Mouse (Mus musculus) forebrain, embryonic 12.5 days (tissue): ENCODE results near the gene Rarres2. TPM values are rescaled to one million over a fixed set of nuclear protein-coding genes. Genes with fewer than 3 reads are reported as not detected.

Experiments used
- ATAC-seq: fragments of 200-750 bp; cut with Nextera tagmentation; 2 replicates; pipeline ENCODE4 v1.8.0; 2017; ENCODE audit warnings: moderate TSS enrichment; ENCODE audit not compliant: low FRiP score
- H3K27ac ChIP-seq: fragments of 300-500 bp; sonication (generic); 2 replicates; pipeline ENCODE4 v1.5.1; 2016; ENCODE audit warnings: mild to moderate bottlenecking
- H3K27me3 ChIP-seq: fragments of 300-500 bp; sonication (generic); 2 replicates; pipeline ENCODE4 v1.6.1; 2016; ENCODE audit warnings: mild to moderate bottlenecking
- H3K36me3 ChIP-seq: fragments of 300-500 bp; sonication (generic); replicated peaks from 2 replicates; pipeline ENCODE4 v1.6.1; 2016; ENCODE audit warnings: mild to moderate bottlenecking
- H3K4me1 ChIP-seq: fragments of 300-500 bp; sonication (generic); 2 replicates; pipeline ENCODE4 v1.6.1; 2016
- H3K4me2 ChIP-seq: fragments of 300-500 bp; sonication (generic); 2 replicates; pipeline ENCODE4 v1.6.1; 2016; ENCODE audit warnings: mild to moderate bottlenecking, moderate library complexity
- H3K4me3 ChIP-seq: fragments of 300-500 bp; sonication (generic); replicated peaks from 2 replicates; pipeline ENCODE4 v1.5.1; 2016; ENCODE audit warnings: mild to moderate bottlenecking
- H3K9ac ChIP-seq: fragments of 300-500 bp; sonication (generic); 2 replicates; pipeline ENCODE4 v1.6.1; 2016; ENCODE audit warnings: mild to moderate bottlenecking
- H3K9me3 ChIP-seq: fragments of 300-500 bp; sonication (generic); 2 replicates; pipeline ENCODE4 v1.6.1; 2016
- WGBS: fragments of 180-500 bp; shearing (Covaris S2); methylation state at CpG from one replicate; pipeline ENCODE4 v1.1.7; 2016; 5-methylcytosine and 5-hydroxymethylcytosine counted together
- polyA plus RNA-seq: library from polyadenylated mRNA; unstranded; fragments of >200 nt; fragmentation: Nextera tagmentation; extraction: Ambion mirVana; gene quantifications from 2 replicates; pipeline ENCODE4 v1.2.1, GENCODE M21; 2016

The Rarres2 gene
- polyA plus RNA-seq, 1 experiment from 2014 or later: 0.74 TPM

DNA sequence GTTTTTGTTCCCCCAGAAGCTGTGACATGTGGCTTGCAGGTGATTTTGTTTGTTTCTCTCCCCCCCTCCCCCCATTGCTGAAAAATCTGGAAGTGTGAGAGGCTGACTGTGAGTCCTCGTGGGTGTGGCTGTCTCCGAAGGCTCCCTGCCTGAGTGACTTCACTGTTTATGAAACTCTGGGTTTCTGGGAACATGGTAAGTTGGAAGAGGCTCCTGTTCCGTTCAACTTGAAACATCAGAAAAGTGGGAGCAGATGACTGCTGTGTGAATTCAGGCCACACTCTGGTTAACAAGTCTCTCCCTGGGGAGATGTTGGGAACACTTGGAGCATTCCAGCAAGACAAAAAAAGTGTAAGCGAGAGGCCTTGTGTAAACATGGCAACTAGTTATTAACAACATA, 25.7 kb downstream of the Rarres2 start:
- Histone ChIP-seq H3K4me1 (no peaks in the 10 kb centered on the region), H3K4me3 (no peak overlapping the region), H3K9ac (no peak overlapping the region), H3K27ac (no peak overlapping the region), H3K4me2 (no peak overlapping the region), H3K36me3 (peaks cover 8% of the 10 kb centered on the region), H3K9me3 (no peaks in the 10 kb centered on the region), H3K27me3 (no peaks in the 10 kb centered on the region)
- ATAC-seq: no peak
- WGBS: 76% methylated on average over 4 of the region's 4 CpGs

GRCm38 (mm10) chr6:48546271-48546670, 26.3 kb downstream of the Rarres2 start:
- 74% methylated on average over 1 of the region's 1 CpGs for WGBS
- H3K4me2 ChIP-seq: no peak overlapping the region
- H3K9ac ChIP-seq: no peak overlapping the region
- ATAC-seq: no peak
- no peaks in the 10 kb centered on the region for H3K9me3 ChIP-seq
- no peaks in the 10 kb centered on the region for H3K4me1 ChIP-seq
- H3K4me3 ChIP-seq: no peak overlapping the region
- H3K27me3 ChIP-seq: no peaks in the 10 kb centered on the region
- H3K27ac ChIP-seq: no peak overlapping the region
- H3K36me3 ChIP-seq: peaks cover 9% of the 10 kb centered on the region

GRCm38 (mm10) chr6:48545251-48545650, 27.3 kb downstream of the Rarres2 start:
- H3K27me3 ChIP-seq: no peaks in the 10 kb centered on the region
- H3K9ac ChIP-seq: no peak overlapping the region

DNA sequence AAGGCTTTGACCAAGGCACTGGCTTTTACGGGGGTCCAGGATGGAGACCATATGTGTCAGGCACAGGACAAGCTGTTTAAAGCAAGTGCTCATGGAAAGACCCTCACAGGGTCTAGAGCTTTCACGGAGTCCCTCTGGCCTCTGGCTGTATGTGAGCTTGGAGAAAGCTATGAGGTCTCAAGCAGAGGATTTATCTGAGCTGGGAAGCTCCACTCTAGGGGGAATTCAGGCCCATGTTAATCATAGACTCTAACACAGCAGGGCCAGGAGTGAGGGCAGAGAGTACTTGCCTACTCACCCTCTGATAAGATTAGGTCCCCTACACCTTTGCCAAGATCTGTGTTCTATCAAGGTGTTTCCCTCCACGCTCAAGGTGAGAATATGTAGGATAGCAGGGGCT, 30.0 kb downstream of the Rarres2 start:
- Histone ChIP-seq H3K27me3 (no peaks in the 10 kb centered on the region), H3K36me3 (peaks cover 22% of the 10 kb centered on the region), H3K9ac (no peak overlapping the region), H3K27ac (no peak overlapping the region), H3K4me2 (no peak overlapping the region), H3K4me1 (peaks cover 16% of the 10 kb centered on the region), H3K9me3 (no peaks in the 10 kb centered on the region), H3K4me3 (no peak overlapping the region)
- no peak for ATAC-seq
- 89% methylated on average over 3 of the region's 3 CpGs for WGBS

More at GRCm38 (mm10) chr6:48545251-48545650, 27.3 kb downstream of the Rarres2 start:
- no peak for ATAC-seq
- 84% methylated on average over 5 of the region's 5 CpGs for WGBS
- Histone ChIP-seq H3K36me3 (peaks cover 17% of the 10 kb centered on the region), H3K4me3 (no peak overlapping the region), H3K9me3 (no peaks in the 10 kb centered on the region), H3K4me1 (no peaks in the 10 kb centered on the region), H3K27ac (no peak overlapping the region), H3K4me2 (no peak overlapping the region)

DNA sequence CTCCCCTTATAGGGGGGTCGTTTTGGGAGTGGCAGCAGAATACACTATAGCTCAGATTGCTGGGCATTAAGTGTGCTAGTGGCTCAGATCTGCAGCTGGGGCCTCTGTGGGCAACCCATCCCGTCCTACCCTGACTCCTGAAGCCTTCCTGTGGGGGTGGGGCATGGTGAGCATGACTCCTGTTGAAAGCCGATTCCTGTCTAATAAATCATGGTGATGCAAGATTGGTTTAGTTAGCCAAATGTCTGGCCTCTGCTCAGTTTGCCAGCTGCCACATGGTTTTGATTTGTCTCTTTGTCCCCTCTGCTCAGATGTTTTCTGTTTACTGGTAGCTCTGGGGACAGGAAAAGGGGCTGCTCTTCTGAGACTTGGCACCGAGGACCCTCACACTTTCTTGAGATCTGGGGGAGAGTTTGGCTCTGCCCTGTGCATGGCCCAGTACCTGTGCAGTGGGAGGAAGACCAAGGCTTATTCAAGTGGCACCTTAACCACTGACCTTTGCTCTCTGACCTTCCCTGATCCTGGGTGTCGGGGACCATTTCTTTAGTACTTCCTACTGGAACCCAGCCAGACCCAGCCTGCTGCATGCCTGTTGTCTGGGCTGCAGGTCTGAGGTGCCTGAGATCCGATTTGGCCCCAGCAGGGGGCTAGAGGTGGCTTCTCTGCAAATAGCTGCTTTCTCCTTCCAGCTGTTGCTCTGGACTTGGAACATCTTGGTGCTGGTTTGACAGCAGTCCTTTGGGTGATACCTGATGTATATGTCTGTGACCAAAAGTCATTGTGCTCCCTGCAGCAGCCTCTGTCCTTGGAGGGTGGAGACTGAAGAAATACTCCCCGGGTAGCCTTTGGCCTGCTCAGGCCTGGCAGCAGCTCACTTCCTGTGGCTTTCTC, 30.8 kb downstream of the Rarres2 start:
- Histone ChIP-seq H3K4me2 (no peak overlapping the region), H3K4me3 (no peak overlapping the region), H3K9me3 (no peaks in the 10 kb centered on the region), H3K4me1 (peaks cover 20% of the 10 kb centered on the region), H3K36me3 (peaks cover 22% of the 10 kb centered on the region), H3K27ac (no peak overlapping the region), H3K9ac (no peak overlapping the region), H3K27me3 (no peaks in the 10 kb centered on the region)
- ATAC-seq: no peak
- WGBS: 69% methylated on average over 7 of the region's 7 CpGs

- peaks cover 22% of the 10 kb centered on the region for H3K36me3 ChIP-seq
- peaks cover 23% of the 10 kb centered on the region for H3K4me1 ChIP-seq
- ATAC-seq: no peak
- no peak overlapping the region for H3K4me3 ChIP-seq
- WGBS: 82% methylated on average over 3 of the region's 3 CpGs
- no peaks in the 10 kb centered on the region for H3K9me3 ChIP-seq
- H3K9ac ChIP-seq: no peak overlapping the region
- no peak overlapping the region for H3K4me2 ChIP-seq
- H3K27me3 ChIP-seq: no peaks in the 10 kb centered on the region
- H3K27ac ChIP-seq: no peak overlapping the region
Measured at GRCm38 (mm10) chr6:48540721-48541120, 31.9 kb downstream of the Rarres2 start.

GRCm38 (mm10) chr6:48539860-48540259, 32.7 kb downstream of the Rarres2 start:
- H3K27me3 ChIP-seq: no peaks in the 10 kb centered on the region
- no peaks in the 10 kb centered on the region for H3K9me3 ChIP-seq
- H3K36me3 ChIP-seq: peaks cover 22% of the 10 kb centered on the region
- no peak for ATAC-seq
- WGBS: 76% methylated on average over 5 of the region's 5 CpGs
- no peak overlapping the region for H3K4me3 ChIP-seq
- H3K4me2 ChIP-seq: no peak overlapping the region
- peaks cover 23% of the 10 kb centered on the region for H3K4me1 ChIP-seq
- H3K9ac ChIP-seq: no peak overlapping the region
- no peak overlapping the region for H3K27ac ChIP-seq

- Histone ChIP-seq H3K36me3 (peaks cover 22% of the 10 kb centered on the region), H3K9me3 (no peaks in the 10 kb centered on the region), H3K4me1 (peaks cover 23% of the 10 kb centered on the region), H3K4me2 (peak overlapping the region; percentile 88), H3K27me3 (no peaks in the 10 kb centered on the region), H3K9ac (0 out of 2 replicates have a peak overlapping the region, but pooled peaks have one; percentile 82), H3K27ac (no peak overlapping the region), H3K4me3 (no peak overlapping the region; the same call in 1 of the 2 replicates)
- ATAC-seq: no peak
- 68% methylated on average over 5 of the region's 5 CpGs for WGBS
Measured at GRCm38 (mm10) chr6:48538841-48539737, 33.5 kb downstream of the Rarres2 start.

- H3K4me3 ChIP-seq: peak within 1 kb of the TSS; percentile 58
- no peaks in the 10 kb centered on the region for H3K9me3 ChIP-seq
- no peaks in the 10 kb centered on the region for H3K27me3 ChIP-seq
- whole genome bisulfite sequencing: 3% methylated on average over 38 of the region's 38 CpGs
- H3K4me1 ChIP-seq: peaks cover 23% of the 10 kb centered on the region
- H3K36me3 ChIP-seq: peaks cover 17% of the 10 kb centered on the region
- peak; percentile 95 for ATAC-seq
- peak within 1 kb of the TSS; percentile 82 for H3K9ac ChIP-seq
- peak within 1 kb of the TSS; percentile 88 for H3K4me2 ChIP-seq
- H3K27ac ChIP-seq: peak within 1 kb of the TSS; percentile 70
Measured at GRCm38 (mm10) chr6:48537105-48537954, 35.3 kb downstream of the Rarres2 start, which contains the start of gene Atp6v0e2. Gene Atp6v0e2, plus strand, starts transcription at chr6:48537615.

- Histone ChIP-seq H3K4me1 (peaks cover 23% of the 10 kb centered on the region), H3K27me3 (no peaks in the 10 kb centered on the region), H3K9me3 (no peaks in the 10 kb centered on the region), H3K36me3 (peaks cover 12% of the 10 kb centered on the region), H3K4me3 (no peak overlapping the region), H3K4me2 (no peak overlapping the region), H3K27ac (no peak overlapping the region), H3K9ac (no peak overlapping the region)
- 65% methylated on average over 4 of the region's 4 CpGs for WGBS
- no peak for ATAC-seq
Measured at GRCm38 (mm10) chr6:48536091-48536490, 36.5 kb downstream of the Rarres2 start.

DNA sequence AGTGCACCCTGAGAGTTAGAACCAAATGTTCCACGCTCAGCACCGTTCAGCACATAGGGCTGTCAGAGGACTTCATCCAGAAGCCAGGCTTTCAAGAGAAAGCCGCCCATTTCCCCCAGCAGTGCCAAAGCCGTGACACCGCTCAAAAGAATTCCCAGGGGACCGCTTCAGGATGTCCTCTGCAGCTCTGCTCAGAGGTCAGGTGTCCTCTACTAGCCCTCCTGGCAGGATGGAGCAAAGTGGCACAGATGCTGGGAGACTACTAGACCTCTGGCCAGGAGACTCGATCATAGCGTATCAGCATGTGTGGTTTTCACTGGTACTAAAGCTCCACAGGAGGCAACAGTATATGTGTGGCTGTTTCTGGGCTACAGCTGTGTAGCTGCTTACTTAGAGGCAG, 37.7 kb downstream of the Rarres2 start:
- 81% methylated on average over 8 of the region's 8 CpGs for WGBS
- H3K9ac ChIP-seq: no peak overlapping the region
- H3K4me3 ChIP-seq: no peak overlapping the region
- H3K36me3 ChIP-seq: peaks cover 3% of the 10 kb centered on the region; the same call in 1 of the 2 replicates
- no peak for ATAC-seq
- H3K4me1 ChIP-seq: peaks cover 23% of the 10 kb centered on the region
- no peak overlapping the region for H3K4me2 ChIP-seq
- H3K27me3 ChIP-seq: no peaks in the 10 kb centered on the region
- no peaks in the 10 kb centered on the region for H3K9me3 ChIP-seq
- H3K27ac ChIP-seq: no peak overlapping the region
